In the genomic region with DNA sequence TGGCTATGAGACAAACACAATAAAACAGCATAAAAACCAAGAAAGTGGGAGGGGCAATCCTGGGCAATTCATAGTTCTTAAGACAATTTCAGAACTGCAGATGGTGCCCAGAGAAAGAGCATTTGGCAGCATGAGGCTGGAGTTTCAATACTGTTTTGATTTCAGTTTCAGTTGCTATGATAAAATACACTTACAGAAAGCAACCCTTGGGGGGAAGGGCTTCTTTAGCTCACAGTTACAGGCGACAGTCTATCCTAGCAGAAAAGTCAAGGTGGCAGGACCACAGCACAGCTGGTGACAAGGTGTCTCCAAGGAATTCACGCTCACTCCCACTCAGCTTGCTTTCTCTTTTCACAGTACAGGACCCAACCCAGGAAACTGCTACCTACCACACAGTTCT, we compare ENCODE assay signal across 17 mouse cellular contexts. TPM values are rescaled to one million over a fixed set of nuclear protein-coding genes. Genes with fewer than 3 reads are reported as not detected.
DNase-seq lines count a peak whose midpoint lies in the region; ATAC-seq and TF ChIP-seq lines count a peak whose summit lies in the region.
"Had no signal": no experiment of that assay in that cellular context is flagged by ENCODE, and none has a peak within 500 bp of the region (broad histone marks: within the 10 kb centered on the region; RNA-seq: fewer than 3 reads in every experiment).

No protein-coding gene starts in this region.

- peak; percentile 85 for ATAC-seq in CD4-positive, CD25-positive, alpha-beta regulatory T cell, adult 4 months
- peak; percentile 22; the same call in 1 of the 2 replicates for ATAC-seq in megakaryocyte progenitor cell, adult 5-6 weeks (replicated peaks; ENCODE audit: poor library complexity)
- ATAC-seq: forebrain, embryonic 13.5 days had no signal

- no peaks in the 10 kb centered on the region for H3K27me3 ChIP-seq in kidney, adult 2 months (replicated peaks; ENCODE audit: control insufficient read depth, insufficient read depth, low read length)
- H3K27me3 ChIP-seq: embryonic facial prominence, embryonic 15.5 days; forebrain, embryonic 13.5 days; limb, embryonic 13.5 days had no signal

- no peak for TF ChIP-seq CTCF in kidney, adult 2 months (conservative IDR thresholded peaks at IDR 0.05; ENCODE audit: insufficient read depth, insufficient read length, low read depth, low read length)
- no peak for TF ChIP-seq CTCF in bone marrow, adult 2 months (IDR thresholded peaks at IDR 0.05; ENCODE audit: control insufficient read depth, insufficient read depth, low read length)

- peaks cover 7% of the 10 kb centered on the region for H3K4me1 ChIP-seq in kidney, adult 2 months (ENCODE audit: control insufficient read depth, insufficient read depth, low read length)
- peaks cover 14% of the 10 kb centered on the region for H3K4me1 ChIP-seq in bone marrow, adult 2 months (ENCODE audit: control insufficient read depth, insufficient read depth, low read length)

- H3K27ac ChIP-seq in kidney, adult 2 months (ENCODE audit: insufficient read depth, low read depth, low read length), result peak overlapping the region; percentile 0; the same call in 1 of the 2 replicates
- H3K27ac ChIP-seq in bone marrow, adult 2 months (ENCODE audit: control insufficient read depth, insufficient read depth, low read depth, low read length, poor library complexity), result peak overlapping the region; percentile 35; the same call in 1 of the 2 replicates
- H3K27ac ChIP-seq: embryonic facial prominence, embryonic 15.5 days; forebrain, embryonic 13.5 days; limb, embryonic 13.5 days had no signal

- DNase-seq in kidney, adult 2 months, result no peak
- no peak for DNase-seq in kidney, postnatal 4 days
- no peak for DNase-seq in thymus, postnatal 14 days
- no peak for DNase-seq in layer of hippocampus, adult 9-11 months
- no peak for DNase-seq in retina, postnatal 1 day
- DNase-seq: cerebellum, postnatal 10 days; gastrocnemius, postnatal 14 days; kidney, adult 11 months; layer of hippocampus, postnatal 36 days; lung, adult 2 months had no signal

- H3K36me3 ChIP-seq in kidney, adult 2 months (ENCODE audit: control insufficient read depth, insufficient read depth, low read length), result no peaks in the 10 kb centered on the region
- H3K36me3 ChIP-seq: embryonic facial prominence, embryonic 15.5 days; limb, embryonic 13.5 days had no signal

- no peak overlapping the region for H3K4me3 ChIP-seq in kidney, adult 2 months (ENCODE audit: insufficient read depth, low read depth, low read length)
- no peak overlapping the region for H3K4me3 ChIP-seq in bone marrow, adult 2 months (replicated peaks; ENCODE audit: control insufficient read depth, low read depth, low read length)
- H3K4me3 ChIP-seq: embryonic facial prominence, embryonic 15.5 days; forebrain, embryonic 13.5 days; limb, embryonic 13.5 days; myocyte had no signal

- no peak for TF ChIP-seq POLR2A in kidney, adult 2 months (IDR thresholded peaks at IDR 0.05; ENCODE audit: low read depth, low read length)
- no peak for TF ChIP-seq POLR2A in bone marrow, adult 2 months (IDR thresholded peaks at IDR 0.05; ENCODE audit: borderline replicate concordance, control insufficient read depth, low read depth, low read length)

- 64% methylated on average over 2 of the region's 2 CpGs for WGBS in kidney, adult 2 months
- WGBS in bone marrow, adult 2 months, result 47% methylated on average over 2 of the region's 2 CpGs

RNA-seq across cellular contexts. Expression of gene N4bp1, which starts 14.3 kb away (rescaled TPM):
- polyA plus RNA-seq in kidney, adult 2 months (2012; rRNA removed), result 11.3 and 13.2 TPM in 2 replicates
- 10 to 100 TPM; 10.8 to 11.9 TPM for polyA plus RNA-seq in CD4-positive, CD25-positive, alpha-beta regulatory T cell, adult 4 months (2017; shearing (Covaris generic))
- polyA plus RNA-seq in bone marrow, adult 2 months (2011; ENCODE audit: insufficient read depth, insufficient read length, low replicate concordance, missing spikeins), result 6.9 and 12.7 TPM in 2 replicates
- 21.9 and 24.0 TPM in 2 replicates for total RNA-seq in megakaryocyte progenitor cell, adult 5-6 weeks (2015)
- total RNA-seq in megakaryocyte progenitor cell, adult 5-6 weeks (2017), result 15.8 and 19.6 TPM in 2 replicates
